Mouse (Mus musculus): ENCODE measurements around the gene Sit1. TPM values are rescaled to one million over a fixed set of nuclear protein-coding genes. Genes with fewer than 3 reads are reported as not detected.
"Not testable (repeated sequence)": the region's sequence is repeated elsewhere in the genome, so short reads cannot be mapped to it uniquely, and the experiment has no call there.

Gene Sit1
- polyA plus RNA-seq, 1 experiment: 0.16 TPM

DNA sequence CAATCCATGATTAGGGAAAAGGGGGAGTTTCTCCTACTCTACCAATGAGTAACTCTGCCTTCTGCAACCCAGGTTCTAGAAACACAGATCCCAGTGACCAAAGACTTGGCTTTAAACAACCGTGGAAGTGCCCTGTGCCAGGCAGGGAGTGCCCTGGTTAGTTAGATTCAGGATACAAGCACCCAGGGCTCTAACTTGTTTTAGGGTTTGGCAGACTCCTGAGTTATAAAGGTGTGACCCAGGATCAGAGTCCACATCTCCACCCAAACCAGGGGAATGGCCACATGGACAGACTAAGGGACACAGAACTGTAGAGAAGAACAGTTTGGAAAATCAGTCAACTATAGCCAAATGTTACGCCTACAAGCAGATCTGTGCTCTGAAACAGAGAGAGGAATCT is 19.5 kb upstream of the Sit1 start:
- no peak for DNase-seq (ENCODE audit: extremely low spot score in 1 of 2, low spot score in 1 of 2)

DNA sequence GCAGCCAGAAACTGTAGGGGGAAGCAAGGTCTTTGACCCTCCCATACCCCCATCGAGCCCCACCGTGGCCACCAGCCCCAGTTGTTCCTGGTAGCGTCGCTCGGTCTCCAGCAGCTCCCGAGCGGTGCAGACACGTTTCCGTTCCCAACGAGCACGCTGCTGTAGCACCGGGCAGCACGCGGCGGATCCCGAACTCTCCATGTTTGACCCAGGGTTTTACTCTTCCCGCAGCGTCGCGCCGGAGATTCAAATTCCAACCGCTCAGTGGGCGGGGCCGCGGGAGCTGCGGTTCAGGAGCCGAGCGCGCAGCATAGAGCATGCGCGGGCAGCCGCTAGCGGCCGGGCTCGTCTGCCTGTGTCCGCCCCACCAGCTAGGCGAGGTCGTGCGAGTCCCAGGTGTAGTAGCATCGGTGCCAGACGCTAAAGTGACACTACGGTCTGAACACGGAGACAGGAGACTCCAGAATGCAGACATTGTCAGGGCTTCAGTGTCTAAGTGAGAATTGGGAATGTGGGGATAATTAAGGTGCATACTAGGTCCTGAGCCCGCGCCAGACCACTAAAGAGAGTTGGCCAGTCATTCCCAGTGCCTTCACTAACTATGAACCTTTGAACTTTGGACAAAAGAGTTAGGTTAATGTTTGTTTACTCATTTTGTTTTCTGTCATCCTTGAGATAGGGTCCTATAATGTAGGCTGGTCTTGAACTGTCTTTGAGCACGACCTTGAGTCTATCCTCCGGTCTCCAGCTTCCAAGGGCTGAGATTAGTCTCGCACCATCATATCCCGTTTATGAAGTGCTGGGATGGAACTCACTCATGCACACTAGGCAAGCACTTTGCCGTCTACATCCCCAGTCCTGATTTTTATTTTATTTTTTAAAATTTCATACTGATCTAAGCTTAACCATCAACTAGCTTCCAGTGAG is 16.1 kb upstream of the Sit1 start, which contains the start of gene Arhgef39:
Arhgef39 (minus strand) TSS at position 289 of the 927 bp plus-strand sequence.
- peak in 1 of 2 experiments; percentile 77 for DNase-seq (ENCODE audit: extremely low spot score in 1 of 2, low spot score in 1 of 2)

DNA sequence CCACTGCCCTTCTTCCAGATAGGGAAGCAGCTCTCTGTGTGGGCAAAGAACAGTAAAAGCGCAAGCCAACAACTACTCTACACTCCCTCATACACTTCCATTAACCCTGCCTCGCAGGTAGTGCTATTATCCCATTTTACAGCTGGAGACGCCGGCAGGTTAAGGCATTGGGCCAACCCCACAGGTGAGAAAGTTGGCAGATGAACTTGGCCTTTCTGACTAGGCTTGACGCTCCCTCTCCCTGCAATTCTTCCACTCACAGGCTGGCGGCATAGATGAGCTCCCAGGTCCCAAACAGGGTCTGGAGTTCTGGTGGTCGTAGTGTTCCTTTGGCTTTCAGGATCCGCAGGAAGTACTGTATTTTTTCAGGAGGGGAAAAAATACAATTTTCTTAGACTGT is 15.4 kb upstream of the Sit1 start:
- DNase-seq (ENCODE audit: extremely low spot score in 1 of 2, low spot score in 1 of 2): no peak

DNA sequence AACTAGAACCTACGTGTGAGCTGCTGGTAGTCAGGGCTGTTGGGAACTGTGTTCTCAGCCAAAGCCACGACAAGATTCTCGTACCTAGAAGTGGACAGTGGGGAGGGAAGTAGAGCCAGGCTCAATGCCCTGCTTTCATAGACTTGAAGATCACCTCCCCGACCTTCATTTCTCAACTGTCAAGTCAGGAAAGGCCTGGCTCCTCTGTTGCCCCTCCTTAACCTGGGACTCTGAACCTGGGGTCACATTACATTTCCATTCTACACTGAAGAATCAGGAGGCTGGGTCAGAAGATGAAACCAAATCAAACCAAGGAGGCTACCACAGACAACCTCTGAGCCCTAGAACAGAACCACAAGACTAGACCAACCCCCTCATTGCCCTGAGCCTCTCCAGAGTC is 14.4 kb upstream of the Sit1 start:
- DNase-seq (ENCODE audit: extremely low spot score in 1 of 2, low spot score in 1 of 2): no peak

DNA sequence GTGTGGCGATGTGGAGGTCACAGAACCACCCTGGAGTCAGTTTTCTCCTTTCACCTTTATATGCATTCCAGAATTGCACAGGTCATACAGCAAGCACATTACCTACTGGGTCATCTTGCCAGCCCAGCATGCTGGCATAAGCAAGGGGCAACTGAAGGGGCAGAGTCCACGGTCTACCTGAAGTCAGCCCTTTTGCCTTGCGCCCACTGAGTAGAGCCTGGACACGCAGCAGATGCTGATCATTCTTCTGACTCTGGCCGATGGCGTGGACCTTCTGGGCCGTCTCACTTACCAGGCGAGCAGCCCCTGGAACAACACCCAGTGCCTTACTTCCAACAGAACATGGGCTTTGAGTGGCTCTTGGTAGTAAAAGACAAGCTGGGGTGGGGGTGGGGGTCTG is 13.9 kb upstream of the Sit1 start:
- no peak for DNase-seq (ENCODE audit: extremely low spot score in 1 of 2, low spot score in 1 of 2)

DNA sequence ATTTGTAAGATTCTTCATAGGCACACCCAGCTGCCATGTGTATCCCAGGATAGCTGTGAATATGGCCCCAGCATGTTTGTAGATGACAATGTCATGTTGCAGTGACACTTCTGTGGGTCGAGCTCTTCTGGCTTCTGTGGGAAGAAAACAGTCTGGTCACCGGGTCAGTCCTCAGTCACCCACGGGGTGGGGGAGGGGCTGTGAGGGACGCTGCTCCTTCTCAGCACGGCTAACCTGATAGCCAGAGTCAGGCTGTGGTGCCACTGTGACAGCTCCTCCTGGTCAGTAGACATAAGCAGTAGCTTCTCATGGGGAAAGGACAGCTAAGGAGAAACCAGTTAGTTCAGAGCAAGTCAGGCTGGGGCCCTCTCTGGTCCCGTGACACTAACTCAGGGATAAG is 13.1 kb upstream of the Sit1 start:
- no peak for DNase-seq (ENCODE audit: extremely low spot score in 1 of 2, low spot score in 1 of 2)

DNA sequence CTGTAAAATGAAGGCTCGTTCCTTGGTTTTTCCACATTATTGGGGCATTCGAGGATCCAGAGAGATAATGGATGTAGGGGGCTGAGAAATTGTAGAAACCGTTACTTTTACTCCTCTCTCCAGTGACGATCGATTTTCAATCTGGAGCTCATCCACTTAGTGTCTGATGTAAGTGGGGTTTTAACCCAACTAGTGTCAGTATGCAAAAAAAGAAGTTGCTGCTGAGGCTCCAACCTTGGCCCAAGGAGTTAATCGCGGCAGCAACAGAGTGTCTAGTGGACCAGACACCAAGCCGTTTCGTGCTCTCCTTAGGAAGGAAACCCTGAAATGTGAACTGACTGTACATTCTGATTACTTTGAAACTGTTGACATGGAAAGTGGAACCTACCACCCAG is 10.3 kb upstream of the Sit1 start:
- DNase-seq (ENCODE audit: extremely low spot score in 1 of 2, low spot score in 1 of 2): no peak

DNA sequence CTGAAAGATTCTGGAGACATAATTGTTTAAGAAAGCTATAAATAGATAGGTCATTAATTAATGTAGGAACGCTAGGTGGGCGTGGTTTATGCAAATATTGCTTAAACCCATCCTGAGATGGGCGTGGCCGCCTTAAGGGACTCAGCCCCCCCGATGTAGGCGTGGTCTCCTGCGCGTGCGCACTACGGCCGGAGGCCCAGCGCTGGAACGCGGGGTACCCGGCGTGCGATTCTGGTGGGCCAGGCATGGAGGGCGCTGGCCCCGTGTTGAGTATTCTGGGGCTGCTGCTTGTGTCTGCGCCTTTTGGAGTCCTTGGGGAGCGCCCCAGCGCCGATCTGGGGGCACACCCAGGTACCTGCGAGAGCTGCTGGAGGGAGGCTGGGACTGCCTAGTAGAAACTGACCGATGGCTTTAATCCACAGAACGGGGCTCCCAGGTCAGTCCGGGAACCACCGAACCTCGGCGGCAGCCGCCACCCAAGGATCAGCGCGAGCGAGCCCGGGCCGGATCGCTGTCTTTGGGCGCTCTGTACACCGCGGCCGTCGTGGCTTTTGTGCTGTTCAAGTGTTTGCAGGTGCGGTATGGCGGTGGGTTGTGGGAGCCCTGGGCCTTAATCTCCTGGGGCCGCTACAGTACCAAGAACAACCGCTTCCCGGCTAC is 9.8 kb upstream of the Sit1 start:
- DNase-seq (ENCODE audit: extremely low spot score in 1 of 2, low spot score in 1 of 2): peak; percentile 93 to 98

DNA sequence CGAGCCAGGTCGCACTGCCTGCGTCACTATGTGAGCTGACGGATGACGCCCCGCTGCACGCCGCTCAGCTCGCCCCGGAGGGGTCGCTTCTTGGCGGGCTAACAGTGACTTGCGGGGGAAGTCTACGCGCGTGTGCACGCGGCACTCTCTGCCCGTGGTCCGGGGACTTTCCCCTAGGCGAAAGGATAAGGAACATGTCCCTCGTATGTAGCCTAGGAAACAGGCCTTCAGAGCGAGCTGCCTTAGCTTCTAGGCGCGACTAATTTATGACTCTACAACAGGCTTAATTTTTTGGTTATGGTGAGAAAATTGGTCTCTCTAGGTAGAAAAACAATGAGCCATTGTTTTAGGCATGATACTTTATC is 9.3 kb upstream of the Sit1 start, which contains the start of gene Ccdc107:
Ccdc107 (plus strand) TSS at position 80 of the 365 bp plus-strand sequence.
- DNase-seq (ENCODE audit: extremely low spot score in 1 of 2, low spot score in 1 of 2): peak; percentile 93 to 95

DNA sequence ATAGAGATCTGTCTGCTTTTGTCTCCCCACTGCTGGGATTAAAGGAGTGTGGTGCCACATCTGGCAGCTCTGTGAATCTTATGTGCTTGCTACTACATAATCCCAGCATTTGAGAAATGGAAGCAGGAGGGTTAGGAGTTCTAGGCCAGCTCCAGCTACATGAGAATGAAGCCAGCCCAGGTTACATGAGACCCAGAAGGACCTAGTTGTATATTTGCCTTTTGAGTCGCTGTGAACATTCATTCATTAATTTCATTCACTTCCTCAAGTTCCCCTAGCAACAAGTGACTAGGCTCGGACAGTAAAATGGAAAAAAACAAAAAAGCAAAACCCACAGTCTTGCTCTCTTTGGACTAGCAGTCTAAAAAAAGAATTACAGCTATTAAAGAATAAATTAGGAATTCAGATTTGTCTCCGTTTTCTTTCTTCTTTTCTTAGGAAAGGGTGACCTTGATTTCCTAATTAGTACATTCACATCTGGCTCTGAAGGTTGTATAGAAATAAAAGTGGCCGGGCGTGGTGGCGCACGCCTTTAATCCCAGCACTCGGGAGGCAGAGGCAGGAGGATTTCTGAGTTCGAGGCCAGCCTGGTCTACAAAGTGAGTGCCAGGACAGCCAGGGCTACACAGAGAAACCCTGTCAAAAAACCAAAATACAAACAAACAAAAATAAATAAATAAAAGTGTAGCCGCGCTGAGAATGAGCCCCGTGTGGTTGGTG is 8.7 kb upstream of the Sit1 start:
- no peak for DNase-seq (ENCODE audit: extremely low spot score in 1 of 2, low spot score in 1 of 2)

DNA sequence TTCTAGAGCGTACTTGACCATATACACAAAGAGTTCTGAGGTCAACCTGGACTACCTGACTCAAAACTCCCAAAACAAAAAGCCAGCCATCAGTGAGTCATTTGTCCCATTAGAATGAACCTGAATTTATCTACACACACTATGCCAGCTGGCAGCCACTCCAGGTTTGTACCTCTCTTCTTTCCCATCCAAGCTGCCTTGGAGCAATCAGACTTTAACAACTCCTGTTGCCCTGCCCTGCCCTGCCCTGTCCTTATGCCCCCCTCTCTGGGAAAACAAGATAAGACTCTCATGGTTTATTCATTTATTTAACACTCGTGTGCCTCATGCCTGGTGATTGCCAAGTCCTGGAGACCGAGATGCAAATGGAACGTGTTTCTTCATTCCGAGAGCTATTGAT is 7.3 kb upstream of the Sit1 start:
- DNase-seq (ENCODE audit: extremely low spot score in 1 of 2, low spot score in 1 of 2): no peak

DNA sequence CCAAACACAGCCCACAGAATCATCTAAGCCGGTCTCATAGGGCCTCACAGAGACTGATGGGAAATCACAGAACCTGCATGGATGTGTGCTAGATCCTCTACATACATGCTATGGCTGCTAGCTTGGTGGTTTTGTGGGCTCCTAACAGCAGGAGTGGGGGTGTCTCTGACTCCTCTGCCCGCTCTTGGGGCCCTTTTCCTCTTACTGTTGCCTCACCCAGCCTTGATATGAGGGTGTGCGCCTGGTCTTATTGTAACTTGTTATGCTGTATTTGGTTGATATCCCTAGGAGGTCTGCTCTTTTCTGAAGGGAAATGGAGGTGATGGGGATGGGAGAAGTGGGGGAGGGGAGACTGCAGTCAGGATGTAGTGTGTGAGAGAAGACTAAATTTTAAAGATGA is 6.1 kb upstream of the Sit1 start:
- no peak for DNase-seq (ENCODE audit: extremely low spot score in 1 of 2, low spot score in 1 of 2)

DNA sequence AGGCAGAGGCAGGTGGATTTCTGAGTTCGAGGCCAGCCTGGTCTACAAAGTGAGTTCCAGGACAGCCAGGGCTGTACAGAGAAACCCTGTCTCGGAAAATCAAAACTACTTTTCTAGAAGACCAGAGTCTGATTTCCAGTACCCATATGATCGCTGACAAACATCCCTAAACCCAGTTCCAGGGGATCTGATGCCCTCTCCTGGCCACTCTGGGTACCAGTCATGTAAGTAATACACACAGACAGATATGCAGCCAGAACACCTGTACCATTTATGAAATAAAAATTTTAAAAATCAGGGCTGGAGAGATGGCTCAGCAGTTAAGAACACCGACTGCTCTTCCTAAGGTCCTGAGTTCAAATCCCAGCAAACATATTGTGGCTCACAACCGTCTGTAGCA is 2.1 kb upstream of the Sit1 start:
- DNase-seq (ENCODE audit: extremely low spot score in 1 of 2, low spot score in 1 of 2): not testable (repeated sequence)

DNA sequence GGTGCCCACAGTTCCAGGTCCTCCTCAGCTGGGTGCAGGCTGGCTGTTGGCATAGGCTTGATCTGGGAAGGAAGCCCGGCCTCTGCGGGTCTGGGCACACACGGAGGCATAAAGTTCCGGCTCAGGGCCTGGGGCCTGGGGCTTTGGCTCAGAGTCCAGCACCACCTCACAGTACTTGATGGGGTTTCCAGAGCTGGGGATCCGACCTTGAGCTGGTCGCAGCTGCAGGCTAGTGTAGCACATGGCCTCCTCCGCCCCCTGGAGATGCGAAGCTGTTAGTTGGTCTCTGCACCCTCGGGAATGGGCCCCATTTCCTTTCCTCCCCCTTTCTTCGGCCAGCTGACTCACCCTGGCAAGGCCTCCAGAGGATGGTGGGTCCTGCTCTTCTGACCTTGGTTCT is 943 bp downstream of the Sit1 start:
- no peak for DNase-seq (ENCODE audit: extremely low spot score in 1 of 2, low spot score in 1 of 2)

DNA sequence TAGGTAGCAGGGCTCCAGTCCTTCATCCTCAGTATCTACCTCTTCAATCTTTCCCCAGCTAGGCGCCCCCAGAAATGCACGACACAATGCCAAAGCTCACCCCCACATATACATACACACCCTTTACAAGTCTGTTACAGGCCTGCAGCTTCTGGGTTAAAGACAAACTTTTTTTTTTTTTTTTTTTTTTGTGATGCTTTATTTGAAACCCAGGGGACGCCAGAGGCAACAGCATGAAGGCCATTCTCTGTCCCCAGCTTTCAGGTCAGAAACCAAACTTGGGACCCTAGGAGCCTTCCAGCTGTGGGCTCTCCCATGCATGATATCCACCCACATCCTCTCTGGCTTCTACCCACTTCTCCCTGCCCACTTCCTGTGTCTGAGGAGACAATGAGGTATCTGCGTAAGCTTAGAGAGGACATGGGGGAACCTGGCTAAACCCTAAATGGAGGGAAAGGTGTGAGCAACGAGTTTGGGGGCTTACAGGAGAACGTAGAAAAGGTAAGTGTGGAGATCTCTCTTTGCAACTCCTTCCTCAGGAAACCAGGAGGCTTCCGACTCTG is 1.6 kb downstream of the Sit1 start:
- DNase-seq (ENCODE audit: extremely low spot score in 1 of 2, low spot score in 1 of 2): no peak

DNA sequence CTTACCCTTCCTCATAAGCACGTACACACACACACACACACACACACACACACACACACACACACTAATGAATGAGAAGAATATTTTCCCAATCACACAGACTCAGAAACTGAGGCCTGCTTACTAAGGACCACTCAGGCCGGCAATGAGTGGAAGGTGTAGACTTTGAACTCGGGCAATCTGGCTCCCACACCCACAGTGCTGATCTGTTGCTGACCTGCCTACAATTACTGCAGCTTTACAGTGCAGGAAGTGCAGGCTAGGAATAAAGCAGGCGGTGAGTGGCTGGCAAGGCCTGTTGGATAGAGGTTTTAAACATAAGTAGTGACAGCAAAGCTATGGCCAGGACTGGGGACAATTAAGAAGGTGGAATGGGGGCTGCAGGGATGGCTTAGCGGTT is 2.5 kb downstream of the Sit1 start:
- DNase-seq (ENCODE audit: extremely low spot score in 1 of 2, low spot score in 1 of 2): no peak

DNA sequence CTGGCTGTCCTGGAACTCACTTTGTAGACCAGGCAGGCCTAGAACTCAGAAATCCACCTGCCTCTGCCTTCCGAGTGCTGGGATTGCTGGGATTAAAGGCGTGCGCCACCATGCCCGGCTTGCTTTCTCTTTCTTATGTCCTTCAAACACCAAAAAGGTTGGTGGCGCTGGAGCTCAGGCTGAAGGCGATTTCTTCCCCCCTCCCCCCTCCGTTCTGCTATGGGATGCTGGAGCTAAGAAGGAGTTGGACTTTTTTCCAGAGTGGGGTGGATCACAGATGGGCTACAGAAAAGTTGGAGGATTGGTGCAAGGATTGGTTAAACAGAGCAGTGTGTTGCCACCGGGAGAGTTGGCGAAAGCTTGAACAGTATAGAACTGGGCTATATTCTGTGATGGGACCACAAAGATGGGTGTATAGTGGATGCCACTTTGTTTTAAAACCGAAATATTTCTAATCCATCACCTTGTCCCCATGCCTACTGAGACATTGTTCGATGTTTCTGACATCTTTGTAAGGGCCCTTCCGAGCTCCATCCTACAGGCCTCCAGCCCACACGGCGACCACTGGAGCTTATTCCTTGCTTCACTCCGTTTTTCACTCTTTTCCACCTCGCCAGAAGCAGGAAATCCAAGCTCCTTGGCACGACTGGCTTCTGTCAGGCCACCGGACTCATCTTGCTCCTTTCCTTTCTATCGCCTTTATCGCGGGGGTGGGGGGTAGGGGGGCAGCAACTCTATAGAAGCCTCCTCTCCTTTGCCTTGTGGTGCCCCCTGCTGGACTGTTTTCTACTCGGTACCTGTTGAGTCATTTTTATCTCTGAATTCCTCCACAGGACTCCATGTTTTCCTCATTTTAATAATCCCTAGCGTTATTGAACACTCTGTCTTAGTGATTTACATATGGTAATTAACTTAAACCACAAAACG is 4.4 kb downstream of the Sit1 start:
- DNase-seq (ENCODE audit: extremely low spot score in 1 of 2, low spot score in 1 of 2): peak in 1 of 2 experiments; percentile 62

DNA sequence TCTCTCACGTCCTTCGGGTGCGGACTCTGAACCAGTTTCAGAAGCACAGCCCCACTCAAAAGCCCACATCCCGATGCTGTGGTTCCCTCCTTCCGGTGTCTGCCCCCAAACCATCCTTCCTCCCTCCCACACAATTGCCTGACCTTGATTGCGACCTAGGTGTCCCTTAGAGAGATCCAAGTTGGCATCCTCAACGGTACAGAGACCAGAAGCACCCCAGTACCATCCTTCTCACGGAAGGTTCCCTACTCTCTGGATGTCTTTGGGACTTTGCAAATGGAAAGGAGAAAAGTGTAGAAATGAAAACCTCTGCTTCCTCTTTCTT is 5.0 kb downstream of the Sit1 start:
- DNase-seq (ENCODE audit: extremely low spot score in 1 of 2, low spot score in 1 of 2): no peak

DNA sequence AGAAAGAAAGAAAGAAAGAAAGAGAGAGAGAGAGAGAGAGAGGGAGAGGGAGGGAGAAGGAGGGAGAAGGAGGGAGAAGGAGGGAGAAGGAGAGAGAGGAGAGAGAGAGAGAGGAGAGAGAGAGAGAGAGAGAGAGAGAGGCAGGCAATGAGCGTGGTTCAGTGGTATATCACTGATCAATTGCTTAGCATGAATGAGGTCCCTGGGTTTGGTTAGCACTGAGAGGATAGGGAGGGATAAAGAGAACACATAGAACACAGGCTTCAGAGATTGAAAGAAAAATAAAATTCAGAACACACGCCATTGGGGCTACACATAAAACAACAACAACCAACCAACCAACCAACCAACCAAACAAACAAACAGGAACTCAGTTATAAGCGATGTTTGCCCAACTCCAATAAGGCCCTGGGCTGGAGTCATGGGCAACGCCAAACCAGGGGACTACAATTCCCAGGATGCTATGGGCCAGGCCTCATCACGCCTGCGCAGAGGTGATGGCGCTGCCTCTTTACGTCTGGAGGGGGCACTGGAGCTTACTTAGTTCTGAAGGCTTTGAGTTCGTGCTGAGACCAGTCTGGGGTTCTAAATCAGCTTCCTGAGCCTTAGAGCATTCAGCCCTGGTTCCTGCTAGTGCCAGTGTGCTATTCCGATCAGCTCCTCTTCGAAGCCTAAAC is 5.5 kb downstream of the Sit1 start:
- peak; percentile 82 to 88 for DNase-seq (ENCODE audit: extremely low spot score in 1 of 2, low spot score in 1 of 2)

DNA sequence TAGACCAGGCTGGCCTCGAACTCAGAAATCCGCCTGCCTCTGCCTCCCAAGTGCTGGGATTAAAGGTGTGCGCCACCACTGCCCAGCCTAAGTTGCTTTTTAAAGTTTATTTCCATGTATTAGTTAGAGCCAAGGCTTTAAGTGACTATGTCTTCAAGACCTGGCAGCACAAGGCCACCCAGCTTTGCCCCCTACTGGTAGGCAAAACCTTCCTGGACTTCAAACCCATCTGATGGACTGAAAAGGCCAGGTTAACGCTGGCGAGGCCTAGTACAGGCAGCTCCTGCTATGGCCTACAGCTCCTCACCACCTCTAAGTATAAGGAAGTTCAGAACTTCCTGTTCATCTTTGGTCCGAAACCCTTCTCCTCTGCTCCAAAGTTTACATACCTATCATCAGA is 6.9 kb downstream of the Sit1 start:
- DNase-seq (ENCODE audit: extremely low spot score in 1 of 2, low spot score in 1 of 2): no peak

Data from frontal cortex, adult 2 months (tissue).